ENCODE assay signal across 7 mouse cellular contexts in the genomic region with DNA sequence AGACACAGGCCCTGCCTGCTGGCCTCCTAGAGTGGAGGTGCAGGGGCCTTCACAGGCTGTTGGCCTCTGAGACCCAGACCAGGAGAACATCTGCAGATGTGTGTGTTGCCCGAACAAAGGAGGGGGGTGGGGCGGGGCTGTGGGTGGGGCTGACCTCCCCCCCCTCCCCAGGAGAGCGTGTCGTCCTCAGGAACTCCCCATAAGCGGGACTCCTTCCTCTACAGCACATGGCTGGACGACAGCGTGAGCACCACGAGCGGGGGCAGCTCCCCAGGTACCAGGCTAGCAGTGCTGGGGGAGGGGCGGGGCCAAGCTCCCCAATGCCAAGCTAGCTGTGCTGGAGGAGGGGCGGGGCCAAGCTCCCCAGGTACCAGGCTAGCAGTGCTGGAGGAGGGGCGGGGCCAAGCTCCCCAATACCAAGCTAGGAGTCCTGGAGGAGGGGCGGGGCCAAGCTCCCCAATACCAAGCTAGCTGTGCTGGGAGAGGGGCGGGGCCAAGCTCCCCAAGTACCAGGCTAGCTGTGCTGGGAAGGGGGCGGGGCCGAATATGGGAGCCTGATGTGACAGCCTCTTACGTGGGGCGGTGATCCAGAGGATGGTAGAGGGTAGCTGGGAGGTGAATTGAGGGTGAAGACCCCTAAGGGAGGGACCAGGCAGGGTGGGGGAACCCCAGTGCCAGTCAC.
A peak's percentile ranks its signal among the peaks of the same experiment; 100 is the strongest.
DNase-seq lines count a peak whose midpoint lies in the region; ATAC-seq lines count a peak whose summit lies in the region.

No protein-coding gene starts in this region.

- no peaks in the 10 kb centered on the region for H3K36me3 ChIP-seq in embryonic facial prominence, embryonic 12.5 days

- no peak for ATAC-seq in embryonic facial prominence, embryonic 12.5 days (ENCODE audit: insufficient number of reproducible peaks, insufficient read depth, low FRiP score, low TSS enrichment)

- H3K9me3 ChIP-seq in embryonic facial prominence, embryonic 12.5 days, result no peaks in the 10 kb centered on the region

- H3K4me2 ChIP-seq in embryonic facial prominence, embryonic 12.5 days (replicated peaks), result peak overlapping the region; percentile 31

- H3K27ac ChIP-seq in embryonic facial prominence, embryonic 12.5 days, result no peak overlapping the region

- H3K9ac ChIP-seq in embryonic facial prominence, embryonic 12.5 days, result no peak overlapping the region

- WGBS in embryonic facial prominence, embryonic 12.5 days, result 2% methylated on average over 16 of the region's 18 CpGs

- peaks cover 63% of the 10 kb centered on the region for H3K27me3 ChIP-seq in embryonic facial prominence, embryonic 12.5 days

- DNase-seq in thymus, postnatal 14 days, result peak; percentile 42
- DNase-seq in thymus, adult 18-20 months, result no peak
- DNase-seq in kidney, adult 8-10 months, result peak; percentile 55 to 58
- peak; percentile 23 to 49 for DNase-seq in lung, postnatal 4 days
- no peak for DNase-seq in gastrocnemius, postnatal 10 days
- DNase-seq in ovary, postnatal 14 days (ENCODE audit: low spot score), result no peak

- peaks cover 32% of the 10 kb centered on the region for H3K4me1 ChIP-seq in embryonic facial prominence, embryonic 12.5 days

- no peak overlapping the region for H3K4me3 ChIP-seq in embryonic facial prominence, embryonic 12.5 days

Comparison
In these comparisons a context has a peak if more than half of its experiments do, and no peak if none do; other contexts are left out.
1. DNase-seq: peak in thymus, postnatal 14 days (single experiment), kidney, adult 8-10 months (2 of 2) and lung, postnatal 4 days (2 of 2); none in thymus, adult 18-20 months (0 of 2), gastrocnemius, postnatal 10 days (single experiment) and ovary, postnatal 14 days (single experiment).